Mouse (Mus musculus) forebrain, embryonic 16.5 days (tissue): ENCODE data around the gene Taf5. TPM values are rescaled to one million over a fixed set of nuclear protein-coding genes. Genes with fewer than 3 reads are reported as not detected.

Source experiments
- ATAC-seq: fragments of 200-750 bp; cut with Nextera tagmentation; 2 replicates; pipeline ENCODE4 v1.8.0; 2017; ENCODE audit warnings: mild to moderate bottlenecking, moderate library complexity
- H3K27ac ChIP-seq: fragments of 300-500 bp; sonication (generic); 2 replicates; pipeline ENCODE4 v1.5.1; 2014; ENCODE audit warnings: low read length, control low read depth
- H3K27me3 ChIP-seq: fragments of 300-500 bp; sonication (generic); replicated peaks from 2 replicates; pipeline ENCODE4 v1.6.1; 2014; ENCODE audit warnings: low read length; ENCODE audit not compliant: control insufficient read depth, insufficient read depth
- H3K36me3 ChIP-seq: fragments of 300-500 bp; sonication (generic); 2 replicates; pipeline ENCODE4 v1.6.1; 2014; ENCODE audit not compliant: control insufficient read depth, insufficient read depth
- H3K4me1 ChIP-seq: fragments of 300-500 bp; sonication (generic); replicated peaks from 2 replicates; pipeline ENCODE4 v1.6.1; 2014; ENCODE audit warnings: low read length; ENCODE audit not compliant: control insufficient read depth, insufficient read depth
- H3K4me2 ChIP-seq: fragments of 300-500 bp; sonication (generic); 2 replicates; pipeline ENCODE4 v1.6.1; 2014; ENCODE audit warnings: mild to moderate bottlenecking, low read length, control low read depth
- H3K4me3 ChIP-seq: fragments of 300-500 bp; sonication (generic); replicated peaks from 2 replicates; pipeline ENCODE4 v1.5.1; 2014; ENCODE audit warnings: mild to moderate bottlenecking, low read length, control low read depth
- H3K9ac ChIP-seq: fragments of 300-500 bp; sonication (generic); replicated peaks from 2 replicates; pipeline ENCODE4 v1.6.1; 2014; ENCODE audit warnings: low read depth, low read length, control low read depth
- H3K9me3 ChIP-seq: fragments of 300-500 bp; sonication (generic); 2 replicates; pipeline ENCODE4 v1.6.1; 2016; ENCODE audit warnings: low read length; ENCODE audit not compliant: control insufficient read depth
- WGBS: fragments of 180-500 bp; shearing (Covaris S2); extraction: QIAGEN DNeasy Blood & Tissue Kit; methylation state at CpG from one replicate; pipeline ENCODE4 v1.1.7; 2014; 5-methylcytosine and 5-hydroxymethylcytosine counted together
- polyA plus RNA-seq: library from polyadenylated mRNA; unstranded; fragments of >200 nt; fragmentation: Nextera tagmentation; extraction: Ambion mirVana; gene quantifications from 2 replicates; pipeline ENCODE4 v1.2.1, GENCODE M21; 2015

Taf5 gene
- polyA plus RNA-seq, 1 experiment from 2014 or later: 5.8 TPM

DNA sequence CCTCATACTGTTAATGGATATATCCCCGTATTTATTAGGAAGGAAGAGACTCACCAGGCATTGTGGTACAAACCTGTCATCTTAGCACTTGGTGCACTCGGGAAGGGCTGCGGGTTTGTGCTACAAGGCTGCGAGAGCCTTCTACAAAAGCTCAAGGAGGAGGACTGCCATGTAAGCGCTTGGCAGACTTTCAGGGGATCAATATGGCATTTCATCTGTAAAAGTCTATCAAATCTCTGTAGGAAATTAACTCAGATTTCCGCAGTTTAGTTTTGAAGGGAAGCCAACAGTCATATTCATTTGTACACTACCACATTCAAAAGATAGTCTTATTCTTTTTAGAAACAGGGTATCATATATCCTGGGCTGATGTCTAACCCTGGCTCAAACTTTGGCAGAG lies 35.8 kb upstream of the Taf5 start:
- Histone ChIP-seq H3K9ac (no peak overlapping the region), H3K36me3 (peaks cover 8% of the 10 kb centered on the region; the same call in 1 of the 2 replicates), H3K4me3 (no peak overlapping the region), H3K27ac (no peak overlapping the region; the same call in 1 of the 2 replicates), H3K27me3 (no peaks in the 10 kb centered on the region), H3K9me3 (no peaks in the 10 kb centered on the region), H3K4me1 (no peaks in the 10 kb centered on the region), H3K4me2 (no peak overlapping the region)
- ATAC-seq: no peak
- WGBS: 74% methylated on average over 6 of the region's 6 CpGs

DNA sequence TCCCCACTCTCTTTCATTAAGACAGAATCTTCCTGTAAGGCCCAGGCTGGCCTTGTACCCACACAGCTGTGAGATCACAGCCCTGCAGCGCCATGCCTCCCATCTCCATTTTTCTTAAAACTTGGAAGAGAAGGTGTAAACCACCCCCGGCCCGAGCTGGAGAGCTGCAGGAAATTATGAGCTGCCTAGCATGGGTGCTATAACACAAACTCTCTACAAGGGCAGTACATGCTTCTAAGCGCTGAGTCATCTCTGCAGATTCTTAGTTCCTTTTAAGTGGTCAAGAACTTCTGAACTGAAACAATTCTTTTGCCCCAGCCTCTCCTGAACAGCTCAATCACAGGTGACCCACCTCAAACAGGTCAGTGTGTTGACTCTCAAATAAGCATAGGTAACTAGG lies 32.6 kb upstream of the Taf5 start:
- no peak for ATAC-seq
- no peaks in the 10 kb centered on the region for H3K9me3 ChIP-seq
- H3K36me3 ChIP-seq: peaks cover 31% of the 10 kb centered on the region
- no peak overlapping the region for H3K4me3 ChIP-seq
- H3K4me2 ChIP-seq: no peak overlapping the region
- no peak overlapping the region for H3K9ac ChIP-seq
- H3K27ac ChIP-seq: no peak overlapping the region
- no peaks in the 10 kb centered on the region for H3K27me3 ChIP-seq
- H3K4me1 ChIP-seq: no peaks in the 10 kb centered on the region
- 85% methylated on average over 4 of the region's 4 CpGs for WGBS

DNA sequence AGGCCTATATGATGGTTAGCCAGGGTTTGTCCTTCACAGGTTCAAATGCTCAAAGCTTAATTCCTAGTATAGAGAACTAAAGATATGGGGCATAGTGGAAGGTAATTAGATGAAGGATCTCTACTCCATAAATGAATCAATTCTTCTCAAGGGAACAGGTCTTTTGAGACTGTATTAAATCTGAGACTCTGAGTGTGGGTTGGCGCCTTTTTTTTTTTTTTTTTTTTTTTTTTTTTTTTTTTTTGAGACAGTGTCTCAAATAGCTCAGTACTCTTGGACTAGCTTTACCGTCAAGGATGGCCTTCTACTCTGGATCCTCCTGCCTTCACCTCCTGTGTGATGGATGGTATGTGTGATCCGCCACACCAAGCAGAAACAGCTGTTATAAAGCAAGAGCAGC lies 30.9 kb upstream of the Taf5 start:
- WGBS: 87% methylated on average over 3 of the region's 3 CpGs

GRCm38 (mm10) chr19:47040720-47041473 lies 26.6 kb upstream of the Taf5 start:
- Histone ChIP-seq H3K4me2 (no peak overlapping the region), H3K9me3 (no peaks in the 10 kb centered on the region), H3K9ac (no peak overlapping the region), H3K27me3 (no peaks in the 10 kb centered on the region), H3K4me3 (no peak overlapping the region), H3K27ac (no peak overlapping the region), H3K4me1 (no peaks in the 10 kb centered on the region), H3K36me3 (peaks cover 28% of the 10 kb centered on the region)
- no peak for ATAC-seq
- WGBS: 88% methylated on average over 3 of the region's 3 CpGs

More for the DNA sequence above, 30.9 kb upstream of the Taf5 start:
- Histone ChIP-seq H3K36me3 (peaks cover 32% of the 10 kb centered on the region), H3K27me3 (no peaks in the 10 kb centered on the region), H3K9me3 (no peaks in the 10 kb centered on the region), H3K4me1 (no peaks in the 10 kb centered on the region), H3K4me3 (no peak overlapping the region), H3K27ac (no peak overlapping the region), H3K9ac (no peak overlapping the region), H3K4me2 (no peak overlapping the region)
- no peak for ATAC-seq

- H3K4me1 ChIP-seq: 0 out of 2 replicates have a peak, but pooled peaks cover 3% of the 10 kb centered on the region
- no peak for ATAC-seq
- no peak overlapping the region for H3K4me2 ChIP-seq
- 90% methylated on average over 3 of the region's 3 CpGs for WGBS
- H3K9me3 ChIP-seq: no peaks in the 10 kb centered on the region
- no peak overlapping the region for H3K27ac ChIP-seq
- peaks cover 21% of the 10 kb centered on the region; the same call in 1 of the 2 replicates for H3K36me3 ChIP-seq
- no peak overlapping the region for H3K4me3 ChIP-seq
- H3K9ac ChIP-seq: no peak overlapping the region
- no peaks in the 10 kb centered on the region for H3K27me3 ChIP-seq
These were observed 23.9 kb upstream of the Taf5 start for GRCm38 (mm10) chr19:47043608-47044007.

- no peak overlapping the region for H3K4me3 ChIP-seq
- no peaks in the 10 kb centered on the region for H3K9me3 ChIP-seq
- H3K27me3 ChIP-seq: no peaks in the 10 kb centered on the region
- H3K4me2 ChIP-seq: no peak overlapping the region
- WGBS: 89% methylated on average over 1 of the region's 1 CpGs
- H3K36me3 ChIP-seq: peaks cover 10% of the 10 kb centered on the region; the same call in 1 of the 2 replicates
- no peak for ATAC-seq
- H3K9ac ChIP-seq: no peak overlapping the region
- peaks cover 20% of the 10 kb centered on the region for H3K4me1 ChIP-seq
- H3K27ac ChIP-seq: no peak overlapping the region
These were observed 21.2 kb upstream of the Taf5 start for GRCm38 (mm10) chr19:47046343-47046742.

- Histone ChIP-seq H3K27ac (no peak overlapping the region), H3K4me2 (no peak overlapping the region), H3K36me3 (peaks cover 10% of the 10 kb centered on the region; the same call in 1 of the 2 replicates), H3K9me3 (no peaks in the 10 kb centered on the region), H3K9ac (no peak overlapping the region), H3K4me1 (peaks cover 20% of the 10 kb centered on the region), H3K27me3 (no peaks in the 10 kb centered on the region), H3K4me3 (no peak overlapping the region)
- no peak for ATAC-seq
- 90% methylated on average over 13 of the region's 13 CpGs for WGBS
These were observed 20.2 kb upstream of the Taf5 start for GRCm38 (mm10) chr19:47047236-47047833.

DNA sequence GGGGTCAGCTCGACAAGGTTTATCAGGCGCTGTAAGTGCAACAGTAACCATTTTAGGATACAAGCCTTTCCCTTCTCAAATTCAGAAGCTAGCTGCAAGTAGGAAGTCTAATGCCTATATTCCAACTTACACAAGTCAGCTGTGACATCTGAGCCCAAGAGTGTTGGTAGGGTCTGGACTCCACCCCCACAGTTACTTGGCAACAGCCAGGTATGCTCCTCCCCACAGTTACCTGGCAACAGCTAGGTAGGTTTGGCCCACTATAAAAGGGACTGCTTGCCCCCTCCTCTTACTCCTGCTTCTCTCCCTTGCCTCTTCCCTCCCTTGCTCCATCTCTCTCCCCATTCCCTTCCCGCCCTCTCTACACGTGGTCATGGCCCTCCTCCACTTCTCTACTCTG lies 18.5 kb upstream of the Taf5 start:
- Histone ChIP-seq H3K27me3 (no peaks in the 10 kb centered on the region), H3K9ac (no peak overlapping the region), H3K4me1 (peaks cover 20% of the 10 kb centered on the region), H3K27ac (no peak overlapping the region), H3K9me3 (no peaks in the 10 kb centered on the region), H3K4me3 (no peak overlapping the region), H3K4me2 (peak overlapping the region; percentile 78), H3K36me3 (peaks cover 10% of the 10 kb centered on the region; the same call in 1 of the 2 replicates)
- ATAC-seq: no peak
- 68% methylated on average over 4 of the region's 4 CpGs for WGBS

GRCm38 (mm10) chr19:47049840-47050239 lies 17.7 kb upstream of the Taf5 start:
- Histone ChIP-seq H3K9me3 (no peaks in the 10 kb centered on the region), H3K27me3 (no peaks in the 10 kb centered on the region), H3K9ac (peak overlapping the region; percentile 94), H3K4me2 (peak overlapping the region; percentile 78), H3K36me3 (peaks cover 10% of the 10 kb centered on the region; the same call in 1 of the 2 replicates), H3K4me1 (peaks cover 20% of the 10 kb centered on the region), H3K27ac (peak overlapping the region; percentile 84; the same call in 1 of the 2 replicates), H3K4me3 (peak overlapping the region; percentile 98)
- WGBS: 7% methylated on average over 7 of the region's 7 CpGs
- ATAC-seq: no peak
